Mouse (Mus musculus) hindbrain, postnatal 0 days (tissue): ENCODE measurements around the gene Prkch. TPM values are rescaled to one million over a fixed set of nuclear protein-coding genes. Genes with fewer than 3 reads are reported as not detected.

Experiments used
- ATAC-seq: fragments of 200-750 bp; cut with Nextera tagmentation; 2 replicates; pipeline ENCODE4 v1.8.0; 2017; ENCODE audit warnings: mild to moderate bottlenecking, moderate TSS enrichment, moderate library complexity
- DNase-seq: peaks from one replicate; pipeline ENCODE4 v3.0.0-alpha.2; 2015; ENCODE audit warnings: low spot score
- H3K27ac ChIP-seq: fragments of 300-500 bp; sonication (generic); 2 replicates; pipeline ENCODE4 v1.5.1; 2014; ENCODE audit warnings: mild to moderate bottlenecking
- H3K27me3 ChIP-seq: fragments of 300-500 bp; sonication (generic); 2 replicates; pipeline ENCODE4 v1.6.1; 2014; ENCODE audit warnings: low read length, mixed read lengths; ENCODE audit not compliant: insufficient read depth
- H3K36me3 ChIP-seq: fragments of 300-500 bp; sonication (generic); 2 replicates; pipeline ENCODE4 v1.6.1; 2014; ENCODE audit warnings: low read length, mixed read lengths; ENCODE audit not compliant: insufficient read depth
- H3K4me1 ChIP-seq: fragments of 300-500 bp; sonication (generic); 2 replicates; pipeline ENCODE4 v1.6.1; 2014; ENCODE audit warnings: antibody characterized with exemption, low read length, mixed read lengths; ENCODE audit not compliant: insufficient read depth
- H3K4me2 ChIP-seq: fragments of 300-500 bp; sonication (generic); 2 replicates; pipeline ENCODE4 v1.6.1; 2014; ENCODE audit warnings: low read depth, mild to moderate bottlenecking, low read length, moderate library complexity, mixed read lengths
- H3K4me3 ChIP-seq: fragments of 300-500 bp; sonication (generic); 2 replicates; pipeline ENCODE4 v1.5.1; 2014; ENCODE audit warnings: low read length
- H3K9ac ChIP-seq: fragments of 300-500 bp; sonication (generic); replicated peaks from 2 replicates; pipeline ENCODE4 v1.6.1; 2014; ENCODE audit warnings: mild to moderate bottlenecking, low read length, moderate library complexity, mixed read lengths
- H3K9me3 ChIP-seq: fragments of 300-500 bp; sonication (generic); 2 replicates; pipeline ENCODE4 v1.6.1; 2016; ENCODE audit warnings: low read length, mixed read lengths
- CTCF ChIP-seq: IDR thresholded peaks from 2 replicates; pipeline ENCODE4 v1.5.1; 2016; ENCODE audit warnings: antibody characterized with exemption, control low read depth, low read depth
- WGBS: fragments of 180-500 bp; shearing (Covaris S2); extraction: QIAGEN DNeasy Blood & Tissue Kit; methylation state at CpG from one replicate; pipeline ENCODE4 v1.1.7; 2014; 5-methylcytosine and 5-hydroxymethylcytosine counted together
- polyA plus RNA-seq: library from polyadenylated mRNA; unstranded; fragments of >200 nt; fragmentation: Nextera tagmentation; extraction: Ambion mirVana; gene quantifications from 2 replicates; pipeline ENCODE4 v1.2.1, GENCODE M21; 2015
- total RNA-seq: library from RNA; depleted of rRNA; stranded (reverse); fragments of >200 nt; gene quantifications from 2 replicates; pipeline ENCODE4 v1.2.3, GENCODE M21; 2014; rRNA removed

Prkch gene
- total and polyA plus RNA-seq, 2 experiments from 2014 or later = 6.1 to 16.1 TPM

- Histone ChIP-seq H3K4me1 (no peaks in the 10 kb centered on the region), H3K27ac (no peak overlapping the region), H3K4me3 (no peak overlapping the region), H3K4me2 (no peak overlapping the region), H3K9me3 (no peaks in the 10 kb centered on the region), H3K27me3 (no peaks in the 10 kb centered on the region), H3K36me3 (no peaks in the 10 kb centered on the region), H3K9ac (no peak overlapping the region)
- no peak for TF ChIP-seq CTCF
- DNase-seq (no peak), ATAC-seq (no peak)
- WGBS = 90% methylated on average over 12 of the region's 12 CpGs
These were observed 237.7 kb downstream of the Prkch start for GRCm38 (mm10) chr12:73822331-73822730.

- H3K27ac ChIP-seq = no peak overlapping the region
- no peak for TF ChIP-seq CTCF
- no peak for ATAC-seq
- H3K9ac ChIP-seq = no peak overlapping the region
- no peaks in the 10 kb centered on the region for H3K9me3 ChIP-seq
- H3K4me2 ChIP-seq = no peak overlapping the region
- no peaks in the 10 kb centered on the region for H3K4me1 ChIP-seq
- H3K4me3 ChIP-seq = no peak overlapping the region
- WGBS = 85% methylated on average over 1 of the region's 1 CpGs
- no peak for DNase-seq
- H3K27me3 ChIP-seq = no peaks in the 10 kb centered on the region
- no peaks in the 10 kb centered on the region for H3K36me3 ChIP-seq
These were observed 240.2 kb downstream of the Prkch start for GRCm38 (mm10) chr12:73824828-73825227.

Other genes with a start within 250 kb of the Prkch start
- gene Tmem30b, start 38.4 kb upstream of the Prkch start, total RNA-seq = 0.25 and 0.42 TPM in 2 replicates
- 0.33 and 0.47 TPM in 2 replicates for gene Tmem30b, start 38.4 kb upstream of the Prkch start, polyA plus RNA-seq